Mouse (Mus musculus): ENCODE measurements around the gene Ndufa12. TPM values are rescaled to one million over a fixed set of nuclear protein-coding genes. Genes with fewer than 3 reads are reported as not detected.

Ndufa12 gene
- polyA plus RNA-seq, 1 experiment from 2014 or later = 132 TPM

DNA sequence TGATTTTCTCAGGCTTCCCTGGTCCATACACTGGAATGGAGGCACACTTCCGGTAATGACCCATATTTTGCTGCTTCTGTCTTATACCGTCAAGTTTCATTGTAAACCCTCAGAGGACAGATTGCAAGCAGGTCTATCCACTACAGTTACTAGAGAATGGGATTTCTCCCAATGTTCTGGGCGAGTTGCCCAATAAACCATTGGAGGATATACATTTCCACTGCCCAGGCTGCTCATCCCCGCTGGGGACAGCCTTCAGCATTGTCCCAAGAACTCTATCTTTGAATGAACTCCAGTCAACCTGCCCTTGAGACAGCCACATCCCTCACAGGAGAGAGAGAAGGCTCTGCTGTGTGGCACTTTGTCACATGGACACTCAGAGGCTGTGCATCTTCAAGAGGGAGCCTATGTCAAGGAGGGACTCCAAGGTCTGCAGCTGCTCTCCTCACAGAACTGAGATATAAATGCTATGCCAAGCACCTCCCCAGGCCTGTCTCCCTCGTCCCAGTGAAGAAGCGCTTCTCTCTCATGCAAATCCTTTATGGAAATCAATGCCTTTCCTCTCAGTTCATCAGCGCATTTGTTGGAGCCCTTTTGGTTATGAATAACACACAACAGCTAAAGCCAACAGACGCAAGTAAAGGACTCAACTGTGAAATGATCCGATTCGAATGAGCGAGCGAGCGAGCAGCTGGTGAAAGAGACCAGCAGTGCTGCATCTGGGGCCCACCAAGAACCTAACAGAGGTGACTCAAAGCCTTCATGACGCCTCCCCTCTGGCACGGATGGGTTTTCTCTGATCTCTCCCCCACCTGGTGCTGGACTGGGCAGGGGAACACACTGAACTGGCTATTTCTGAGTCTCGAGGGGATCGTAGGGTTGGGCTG, 67.4 kb downstream of the Ndufa12 start:
- Histone ChIP-seq H3K36me3 (ENCODE audit: control insufficient read depth, insufficient read depth) (no peaks in the 10 kb centered on the region), H3K4me1 (ENCODE audit: control insufficient read depth, low read depth, low read length) (no peaks in the 10 kb centered on the region), H3K9ac (ENCODE audit: low read depth, low read length) (no peak overlapping the region), H3K27me3 (ENCODE audit: control insufficient read depth, insufficient read depth, low read depth, low read length) (no peaks in the 10 kb centered on the region), H3K9me3 (replicated peaks; ENCODE audit: control insufficient read depth, low read length) (no peaks in the 10 kb centered on the region), H3K4me3 (ENCODE audit: low read depth, low read length) (no peak overlapping the region), H3K4me2 (ENCODE audit: low read depth, low read length) (no peak overlapping the region), H3K27ac (ENCODE audit: low read length) (no peak overlapping the region)
- WGBS (ENCODE audit: insufficient replicate concordance) = 70% methylated on average over 17 of the region's 17 CpGs
- no peak for ATAC-seq (ENCODE audit: low read depth)

Other genes with a start within 250 kb of the Ndufa12 start
- 10.4 and 11.3 TPM in 2 replicates for gene Vezt, start 162.9 kb upstream of the Ndufa12 start, polyA plus RNA-seq (2015; fragmentation: Nextera tagmentation; extraction: Ambion mirVana)
- 3.5 and 3.7 TPM in 2 replicates for gene Fgd6, start 162.7 kb upstream of the Ndufa12 start, polyA plus RNA-seq (2015; fragmentation: Nextera tagmentation; extraction: Ambion mirVana)
- 2.5 TPM in 2 replicates for gene Nr2c1, start 50.7 kb upstream of the Ndufa12 start, polyA plus RNA-seq (2015; fragmentation: Nextera tagmentation; extraction: Ambion mirVana)
- not detected in 2 replicates for gene Gm4792, start 100.0 kb downstream of the Ndufa12 start, polyA plus RNA-seq (2015; fragmentation: Nextera tagmentation; extraction: Ambion mirVana)
- 5.2 and 6.7 TPM in 2 replicates for gene Tmcc3, start 113.2 kb downstream of the Ndufa12 start, polyA plus RNA-seq (2015; fragmentation: Nextera tagmentation; extraction: Ambion mirVana)